Mouse (Mus musculus) thymus, postnatal 10 days (tissue): ENCODE data around the gene Nebl.

Experiments used
- DNase-seq, 2 experiments: peaks; one replicate each; pipeline ENCODE4 v3.0.0; 2021; ENCODE audit warnings: low spot score in 2 of 2

Gene Nebl

DNA sequence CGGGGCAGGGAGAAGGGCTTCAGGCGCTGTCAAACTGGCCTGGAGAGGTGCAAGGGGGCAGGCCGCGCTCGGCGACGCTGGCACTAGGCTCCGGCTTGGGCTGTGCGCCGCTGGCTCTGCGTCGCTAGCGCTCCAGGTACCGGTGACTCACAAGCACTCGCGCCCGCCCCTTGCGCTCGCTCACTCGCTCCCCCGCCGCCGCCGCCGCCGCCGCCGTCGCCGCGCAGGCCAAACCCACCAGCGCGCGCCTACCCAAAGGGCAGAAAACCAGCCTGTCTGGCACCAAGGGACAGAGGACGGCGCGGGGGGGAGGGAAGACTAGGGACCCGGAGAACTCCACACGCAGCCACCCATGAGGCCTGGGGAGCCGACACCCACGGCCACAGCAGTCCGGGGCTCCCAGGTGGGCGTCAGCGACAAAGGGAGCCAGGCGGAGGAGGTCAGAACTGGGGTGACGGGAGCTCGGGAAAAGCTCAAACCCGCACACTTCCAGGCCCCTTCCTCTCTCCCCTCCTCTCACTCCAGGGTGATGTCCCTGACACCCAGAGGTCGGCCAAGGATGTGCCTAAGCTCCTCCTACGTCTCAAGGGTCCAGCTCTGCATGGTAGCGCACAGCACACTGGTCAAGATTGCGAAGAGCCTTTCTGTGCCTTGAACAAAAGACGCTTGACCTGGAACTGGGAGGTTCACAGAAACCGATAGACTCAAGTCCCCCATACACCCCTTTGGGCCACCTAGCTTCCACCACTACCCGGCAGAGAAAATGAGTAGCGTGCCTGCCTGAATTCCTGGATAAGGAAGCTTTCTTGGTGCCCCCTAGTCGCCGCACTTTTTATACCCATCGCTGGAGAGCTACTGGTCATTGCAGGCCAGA, at the start of gene Nebl:
TSS of gene Nebl (minus strand) at position 508 of the 874 bp plus-strand sequence.
- DNase-seq, result peak; percentile 32 to 49

DNA sequence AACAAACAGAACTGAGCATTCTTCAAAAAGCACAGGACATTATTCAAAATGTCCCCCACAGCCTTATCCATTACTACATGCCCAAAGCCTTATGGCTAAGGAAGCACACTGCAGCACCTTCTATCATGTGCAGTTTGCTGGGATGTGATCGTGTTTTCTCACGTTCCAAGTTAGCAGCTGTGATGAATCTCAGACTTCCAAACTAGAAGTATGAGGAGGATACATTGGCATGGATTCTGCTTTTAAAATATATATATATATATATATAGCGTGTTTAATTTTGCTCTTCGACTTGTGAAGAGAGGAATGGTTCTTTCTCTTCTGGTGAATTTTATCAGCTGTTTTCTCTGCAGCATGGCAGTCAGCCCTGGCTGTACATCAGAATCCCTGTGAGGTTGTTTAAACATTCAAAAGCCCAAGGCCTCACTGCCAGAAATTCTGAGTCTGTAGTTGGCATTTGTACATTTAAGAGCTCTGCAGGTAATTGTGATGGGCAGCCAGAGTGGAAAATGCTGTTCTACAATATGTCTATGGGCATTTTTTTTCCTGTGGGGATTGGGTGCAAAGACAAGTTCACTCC, 39.1 kb upstream of the Nebl start:
- no peak for DNase-seq

DNA sequence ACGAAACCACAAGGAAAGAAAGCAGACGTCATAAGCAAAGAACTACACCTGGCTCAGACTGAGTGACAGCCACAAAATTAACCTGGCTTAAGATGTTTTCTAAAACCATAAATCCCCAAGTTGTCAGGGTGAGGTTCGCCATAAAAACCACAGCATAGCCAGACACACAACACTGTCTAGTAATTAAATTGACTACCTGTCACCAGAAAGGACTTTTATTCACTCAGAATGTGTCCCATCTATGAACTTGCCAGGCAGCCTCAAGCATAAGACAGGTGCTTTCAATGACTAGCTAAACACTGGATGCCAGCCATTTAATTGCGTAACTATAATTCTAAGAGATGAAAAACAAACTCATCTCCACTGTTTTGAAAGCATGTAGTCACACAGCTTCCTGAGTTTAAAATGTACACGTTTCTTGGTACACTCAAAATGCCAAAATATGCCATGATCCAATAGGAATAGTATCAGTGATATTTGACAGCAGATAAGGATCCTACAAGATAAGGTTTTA, 38.0 kb upstream of the Nebl start:
- DNase-seq, result no peak

DNA sequence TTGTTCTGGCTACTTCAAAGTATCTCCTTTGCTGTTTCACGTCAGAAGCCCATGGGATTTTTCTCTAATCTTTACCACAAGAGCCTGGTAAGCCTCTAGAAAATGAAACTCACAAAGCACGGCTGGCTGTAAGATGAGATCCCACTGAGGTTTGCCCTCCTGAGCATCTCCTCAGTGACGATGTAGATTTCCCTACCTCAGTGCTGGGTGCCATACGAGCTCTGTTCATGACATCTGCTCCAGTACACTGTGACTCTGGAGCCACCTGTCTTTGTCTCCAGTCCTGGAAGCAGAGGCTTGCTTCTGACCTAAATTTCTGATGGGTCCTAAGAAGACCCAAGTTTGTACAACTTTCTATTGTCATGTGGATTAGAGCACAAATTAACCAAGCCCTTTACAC, 25.0 kb upstream of the Nebl start:
- no peak for DNase-seq

DNA sequence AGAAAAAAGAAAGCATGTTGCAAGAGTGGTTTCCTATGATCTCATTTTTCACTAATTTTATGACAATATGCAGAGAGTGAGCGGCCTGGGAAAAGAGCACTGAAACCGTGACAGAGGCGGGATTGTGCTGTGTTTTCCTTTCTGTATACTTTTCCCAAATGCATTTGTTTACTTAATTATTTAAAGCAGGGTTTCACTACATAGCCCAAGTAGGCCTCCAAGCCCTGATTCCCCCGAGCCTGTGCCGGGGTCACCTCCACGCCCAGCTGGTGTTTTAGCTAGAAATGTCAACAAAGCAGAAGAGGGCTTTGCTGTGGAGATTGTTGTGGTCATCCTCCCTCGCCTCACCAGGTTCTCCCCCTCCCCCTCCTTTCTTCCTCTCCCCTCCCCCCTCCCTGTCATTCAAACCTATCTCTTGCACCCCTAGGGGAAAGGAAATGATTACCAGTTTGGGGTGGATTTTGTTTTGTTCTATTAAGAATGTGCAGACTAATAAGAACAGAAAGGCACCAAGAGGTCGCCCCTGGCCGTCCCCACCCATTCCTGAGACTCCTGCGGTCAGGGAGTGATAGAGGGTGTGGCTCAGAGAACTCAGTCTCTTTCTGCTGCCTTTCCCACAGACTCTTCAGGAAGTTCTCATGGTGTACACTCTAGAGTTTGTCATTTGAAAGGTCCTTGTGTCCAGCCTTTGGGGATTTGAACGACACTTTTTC, 10.9 kb upstream of the Nebl start:
- no peak for DNase-seq

DNA sequence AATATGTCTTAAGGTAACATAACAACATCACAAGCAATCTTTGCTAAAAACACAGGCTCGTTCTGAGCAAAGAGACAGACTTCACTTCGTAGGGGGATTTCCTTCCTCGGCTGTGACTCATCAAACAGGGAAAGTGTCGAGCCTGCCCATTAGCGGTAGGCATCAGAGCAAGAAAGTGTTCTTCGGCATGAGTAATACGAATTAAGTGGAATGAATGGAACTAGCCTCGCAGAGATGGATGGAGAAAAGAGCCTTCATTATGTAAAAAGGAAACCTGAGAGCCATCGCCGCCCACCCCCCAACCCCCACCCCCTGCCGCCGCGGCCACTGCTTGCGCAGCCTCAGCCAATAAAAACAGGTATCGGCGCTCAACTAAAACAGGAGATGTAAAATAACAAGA, 10.3 kb upstream of the Nebl start:
- DNase-seq, result no peak

DNA sequence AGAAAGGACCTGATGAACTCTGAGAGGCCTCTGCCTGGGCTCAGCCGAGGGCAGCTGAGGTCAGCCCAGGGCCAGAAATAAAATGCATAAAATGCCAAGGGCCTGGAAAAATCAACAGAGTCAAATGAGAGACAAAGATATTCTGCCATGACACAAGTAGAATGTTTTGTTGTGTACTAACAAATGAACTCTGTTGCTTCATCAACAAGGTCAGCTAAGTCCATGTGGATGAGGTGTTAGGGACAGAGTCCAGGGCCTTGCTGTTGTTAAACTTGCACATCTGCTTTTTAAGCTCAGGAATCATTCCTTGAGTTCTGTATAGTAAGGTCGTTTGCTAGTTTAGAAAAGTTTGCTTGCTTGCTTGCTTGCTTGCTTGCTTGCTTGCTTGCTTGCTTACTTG, 9.2 kb upstream of the Nebl start:
- DNase-seq, result no peak

DNA sequence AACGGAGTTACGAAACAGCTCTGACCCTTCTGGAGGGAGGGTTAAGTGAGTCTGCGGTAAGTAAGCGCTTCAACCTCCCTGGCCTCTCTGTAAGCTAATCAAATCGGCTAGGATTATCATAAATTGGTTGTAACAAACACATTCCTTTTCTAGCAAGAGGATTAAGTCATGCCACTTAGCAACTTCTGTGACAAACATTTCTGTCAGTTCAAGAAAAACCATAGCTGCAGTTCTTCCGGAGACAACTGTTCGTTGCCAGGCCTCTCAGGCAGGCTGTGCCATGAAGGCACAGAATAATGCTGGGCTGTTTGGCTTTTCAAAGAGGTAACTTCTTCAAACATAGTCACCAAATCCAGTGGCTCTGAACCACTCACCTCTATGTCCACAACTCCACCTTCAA, 946 bp upstream of the Nebl start:
- DNase-seq, result no peak

DNA sequence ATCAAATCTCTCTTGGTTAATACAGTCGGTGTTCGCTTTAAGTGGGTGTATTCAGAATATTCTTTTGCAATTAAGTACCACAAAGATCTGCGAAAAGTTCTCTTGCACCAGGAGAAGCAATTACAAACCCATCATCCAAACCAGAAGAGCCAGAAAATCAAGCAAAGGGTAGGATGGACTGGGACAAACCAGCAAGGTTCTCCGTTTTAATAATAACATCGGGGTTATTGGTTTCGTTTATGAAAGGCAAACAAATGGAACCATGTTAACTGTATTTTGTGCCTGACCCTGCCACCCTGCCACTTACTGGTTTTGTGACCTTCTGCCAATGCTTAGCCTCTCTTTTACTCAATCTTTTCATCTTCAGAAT, 552 bp upstream of the Nebl start:
- DNase-seq, result no peak

DNA sequence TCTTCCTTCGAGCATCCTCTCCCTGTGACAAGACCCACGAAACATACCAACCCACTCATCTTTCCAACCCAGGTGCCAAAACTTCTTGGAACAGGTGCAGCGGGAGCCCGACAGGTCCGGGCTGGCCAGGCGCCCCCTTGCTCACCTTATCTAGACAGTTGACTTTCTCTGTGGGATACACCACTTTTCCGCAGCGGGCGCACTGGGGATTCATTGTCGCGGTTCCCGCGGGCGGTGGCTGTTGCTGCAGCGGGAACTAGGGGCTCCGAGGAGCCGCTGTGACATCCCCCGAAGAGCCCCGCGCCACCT, 662 bp downstream of the Nebl start:
- DNase-seq, result no peak

DNA sequence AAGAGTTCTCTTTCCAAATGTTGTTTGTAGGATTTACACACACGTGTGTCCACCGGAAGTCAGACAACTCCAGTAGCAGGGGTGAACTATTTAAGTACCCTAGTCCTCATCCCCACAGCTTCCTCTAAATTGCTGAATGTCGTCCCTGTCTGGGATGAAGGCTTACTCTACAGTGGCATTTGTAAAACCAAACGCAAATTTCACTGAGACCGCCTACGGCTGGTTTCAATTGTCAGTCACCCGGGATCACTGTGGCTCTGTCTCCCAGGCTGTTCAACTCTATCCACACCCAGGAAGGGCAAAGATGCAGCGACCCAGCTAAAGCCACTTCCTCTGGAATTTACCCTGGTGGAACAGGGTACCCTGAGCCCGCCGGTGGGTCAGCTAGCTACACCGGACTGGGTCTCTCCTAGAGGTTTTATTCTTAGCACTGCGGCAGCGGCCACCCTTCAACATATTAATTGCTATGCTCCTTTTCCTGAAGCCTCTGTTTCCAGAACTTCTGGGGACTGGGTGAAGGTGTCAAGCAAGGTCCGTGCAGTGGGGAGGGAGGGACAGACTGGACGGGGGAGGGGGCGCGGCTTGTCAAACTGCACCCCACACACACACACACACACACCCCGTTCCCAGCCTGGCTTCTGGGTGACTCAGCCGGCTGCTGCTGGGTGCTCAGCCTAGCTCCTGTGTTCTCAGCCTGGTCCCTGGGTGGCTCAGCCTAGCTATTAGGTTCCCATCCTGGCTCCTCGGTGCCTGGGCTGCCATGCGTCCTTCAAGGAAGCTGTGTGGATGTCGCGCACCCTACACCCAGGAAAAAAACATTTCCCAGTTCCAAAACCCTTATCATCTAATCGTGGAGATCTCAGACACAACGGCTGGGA, 1.3 kb downstream of the Nebl start:
- DNase-seq, result no peak

DNA sequence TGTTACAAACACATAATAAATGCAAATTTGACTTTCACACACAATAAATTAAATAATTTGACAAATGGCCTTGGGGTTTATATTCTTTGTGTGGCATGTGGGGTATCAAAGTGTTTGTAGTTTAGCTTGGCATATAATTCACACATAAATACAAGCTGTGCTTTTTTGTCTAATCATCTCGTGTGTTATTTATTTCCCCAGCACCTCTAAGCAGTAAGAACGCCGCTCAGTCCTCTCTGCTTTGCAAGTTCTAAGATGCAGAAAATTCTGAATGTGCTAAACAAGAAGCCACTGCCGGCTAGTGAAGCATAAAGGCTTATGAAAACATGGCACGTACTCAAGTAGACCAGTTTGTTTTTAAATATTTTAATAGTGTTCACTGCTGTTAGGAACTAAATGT, 6.9 kb downstream of the Nebl start:
- no peak for DNase-seq

DNA sequence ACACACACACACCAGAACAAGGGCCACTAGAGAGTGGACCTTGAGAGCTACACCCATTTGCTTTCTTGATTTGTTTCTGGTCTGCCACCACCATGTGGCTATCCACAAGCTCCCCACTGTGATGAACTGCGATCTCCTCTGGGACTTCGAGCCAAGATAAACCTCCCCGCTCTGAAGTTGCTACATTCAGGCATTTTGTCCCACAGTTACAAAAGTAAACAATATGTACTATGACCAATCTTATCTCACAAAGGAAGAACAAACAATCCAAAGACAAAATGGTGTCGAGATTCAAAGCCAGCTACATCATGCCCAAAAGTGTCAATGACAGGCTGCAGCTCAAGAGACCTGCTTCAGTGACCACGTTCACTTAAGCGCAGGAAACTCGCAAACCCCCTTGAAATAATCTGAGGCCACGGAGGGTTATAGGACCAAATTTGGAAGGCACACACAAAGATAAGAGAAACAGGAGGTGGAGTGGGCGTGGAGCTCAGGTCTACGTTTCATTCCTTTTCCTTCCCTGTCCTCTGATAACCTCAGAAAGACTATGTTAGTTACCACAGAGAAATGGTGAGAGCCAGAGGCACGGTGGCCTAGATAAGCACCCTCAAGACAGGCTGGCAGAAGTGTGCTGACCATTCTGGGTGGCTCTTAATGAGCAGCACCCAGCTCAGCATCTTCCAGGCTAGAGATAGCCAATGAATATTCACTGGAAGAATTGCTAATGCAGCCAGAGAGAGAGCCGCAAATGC, 7.8 kb downstream of the Nebl start:
- DNase-seq, result no peak

DNA sequence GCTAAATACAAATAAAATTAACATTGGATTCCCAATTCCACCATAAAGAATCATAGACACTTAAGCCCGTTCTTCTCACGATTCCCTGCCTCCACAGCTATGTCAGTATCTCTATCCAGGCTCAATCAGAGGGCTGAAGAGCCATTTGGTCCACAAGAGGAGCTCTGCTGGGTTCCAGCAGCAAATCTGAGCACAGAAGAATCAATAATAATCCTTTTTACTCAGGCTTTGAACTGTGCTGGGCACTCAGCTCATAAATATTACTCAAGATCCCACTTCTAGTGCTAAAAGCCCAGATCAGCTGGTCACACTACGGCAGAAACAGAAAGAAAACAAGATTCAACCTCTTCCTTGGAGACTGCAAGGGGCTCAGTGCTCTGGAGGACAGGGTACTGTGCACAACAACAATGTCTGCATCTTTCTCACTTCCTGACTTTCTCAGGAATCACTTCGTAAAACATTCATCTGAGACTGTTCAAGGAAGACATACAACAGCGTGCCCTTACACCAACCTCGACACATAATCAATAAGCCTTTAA, 10.0 kb downstream of the Nebl start:
- no peak for DNase-seq

DNA sequence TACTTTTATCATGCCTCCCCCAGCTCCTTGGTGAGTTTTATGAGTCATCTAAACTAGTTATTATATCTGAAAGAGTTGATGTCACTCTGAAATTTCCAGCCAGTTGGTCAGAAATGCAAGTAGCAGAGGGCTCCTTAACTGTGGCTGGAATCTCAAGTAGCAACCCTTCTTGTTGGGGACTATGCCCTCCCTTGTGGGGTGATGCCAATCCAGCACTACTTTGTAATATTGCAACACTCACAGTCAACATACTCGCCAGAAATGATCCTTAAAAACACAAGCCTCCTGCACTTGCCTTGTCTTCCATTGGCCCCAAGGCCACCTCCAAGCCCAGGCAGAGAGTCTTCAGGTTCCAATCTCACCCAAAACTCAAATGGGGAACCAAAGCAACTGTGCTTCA, 13.0 kb downstream of the Nebl start:
- no peak for DNase-seq

DNA sequence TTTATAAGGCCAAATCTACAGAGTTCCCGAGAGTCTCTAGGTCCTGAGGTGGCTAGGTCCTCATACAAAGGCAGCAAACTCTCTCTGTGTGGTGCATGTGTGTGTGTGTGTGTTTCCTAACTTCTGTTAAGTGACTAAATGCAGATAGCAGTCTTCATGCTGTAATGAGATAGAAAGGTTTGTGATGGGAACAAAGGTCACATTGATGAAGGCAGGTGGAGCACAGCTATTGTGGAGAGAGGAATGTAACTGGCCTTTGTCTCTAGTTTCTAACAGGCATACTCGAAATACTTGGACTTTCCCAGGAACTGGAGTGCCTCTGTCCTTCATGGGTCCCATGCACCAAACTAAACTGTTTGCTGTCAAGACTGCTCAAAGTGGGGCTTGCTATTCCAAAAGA, 14.1 kb downstream of the Nebl start:
- no peak for DNase-seq

DNA sequence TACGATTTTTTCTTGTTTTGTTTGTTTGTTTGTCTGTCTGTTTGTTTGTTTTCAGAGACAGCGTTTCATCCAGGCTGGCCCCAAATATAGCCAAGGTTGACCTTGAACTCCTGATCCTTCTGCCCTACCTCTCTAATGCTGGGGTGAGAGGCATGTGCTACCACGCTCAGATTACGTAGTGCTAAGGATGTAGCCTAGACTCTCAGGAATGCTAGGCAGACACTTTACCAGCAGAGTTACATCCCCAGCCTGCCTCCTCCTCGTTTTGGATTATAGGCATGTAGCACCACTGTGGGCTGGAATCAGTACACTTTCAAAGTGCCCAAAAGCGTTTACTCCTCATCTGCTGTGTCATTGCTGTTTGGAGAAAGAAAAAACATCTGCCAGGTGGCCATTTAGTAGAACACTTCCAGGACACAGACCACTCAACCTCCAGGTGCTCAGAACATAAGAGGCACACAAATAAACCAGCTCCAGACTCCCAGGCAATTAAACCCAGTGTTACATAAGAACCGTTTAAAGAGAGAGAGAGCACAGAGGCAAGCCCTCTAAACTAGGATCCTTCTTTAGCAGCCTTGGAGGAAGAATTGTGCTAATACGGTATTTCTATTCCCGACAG, 16.0 kb downstream of the Nebl start:
- no peak for DNase-seq

DNA sequence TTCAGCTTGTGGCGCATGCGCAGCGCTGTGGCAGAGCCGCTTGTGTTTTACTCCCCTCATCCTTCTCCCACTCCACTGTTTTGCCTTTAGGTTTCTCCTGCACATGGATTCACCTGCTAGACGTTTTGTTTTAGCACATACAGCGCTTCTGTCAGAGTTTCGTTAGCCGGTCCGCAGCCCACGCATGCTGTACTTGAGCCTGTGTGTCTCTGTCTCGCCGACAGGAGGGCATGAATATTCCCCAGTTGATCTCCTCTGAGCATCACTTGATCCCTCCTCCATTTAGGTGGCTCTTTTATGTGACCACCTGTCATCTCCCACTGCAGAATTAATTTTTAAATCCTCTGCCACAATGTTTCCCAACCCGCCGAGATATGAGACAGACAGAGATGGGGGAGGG, 16.6 kb downstream of the Nebl start:
- DNase-seq, result no peak

DNA sequence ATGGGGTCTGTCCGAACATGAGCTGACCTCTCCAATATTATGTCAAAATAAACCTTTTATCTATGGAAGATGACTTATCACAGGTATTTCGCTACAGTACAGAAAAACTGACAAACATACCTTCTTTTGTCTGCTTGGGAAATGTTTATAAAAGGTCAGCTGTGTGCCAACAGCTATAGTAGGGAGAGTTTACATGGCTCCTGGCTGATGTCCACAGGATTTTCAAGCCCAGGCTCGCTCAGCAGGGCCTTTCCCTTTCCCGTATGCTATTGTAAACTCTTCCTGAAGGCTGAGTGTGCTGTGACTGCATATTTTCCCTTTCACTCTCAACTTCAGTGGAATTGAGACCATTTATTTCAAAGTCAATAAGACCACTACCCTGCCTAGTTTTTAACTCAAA, 17.1 kb downstream of the Nebl start:
- no peak for DNase-seq

DNA sequence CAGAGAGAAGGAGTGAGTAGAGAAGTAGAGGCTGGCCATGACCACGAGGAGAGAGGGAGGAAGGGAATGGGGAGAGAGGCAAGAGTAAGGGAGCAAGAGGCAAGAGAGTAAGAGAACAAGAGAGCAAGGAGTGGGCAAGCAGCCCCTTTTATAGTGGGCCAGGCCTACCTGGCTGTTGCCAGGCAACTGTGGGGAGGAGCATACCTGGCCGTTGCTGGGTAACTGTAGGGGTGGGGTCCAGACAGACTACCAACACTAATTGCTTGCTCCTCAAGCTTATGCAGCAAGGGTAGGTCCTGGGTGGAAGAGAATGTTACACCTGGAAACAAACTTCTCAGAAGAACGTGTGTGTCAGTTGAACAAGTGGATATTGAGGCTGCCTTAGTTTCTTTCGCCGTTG, 20.0 kb downstream of the Nebl start:
- no peak for DNase-seq

DNA sequence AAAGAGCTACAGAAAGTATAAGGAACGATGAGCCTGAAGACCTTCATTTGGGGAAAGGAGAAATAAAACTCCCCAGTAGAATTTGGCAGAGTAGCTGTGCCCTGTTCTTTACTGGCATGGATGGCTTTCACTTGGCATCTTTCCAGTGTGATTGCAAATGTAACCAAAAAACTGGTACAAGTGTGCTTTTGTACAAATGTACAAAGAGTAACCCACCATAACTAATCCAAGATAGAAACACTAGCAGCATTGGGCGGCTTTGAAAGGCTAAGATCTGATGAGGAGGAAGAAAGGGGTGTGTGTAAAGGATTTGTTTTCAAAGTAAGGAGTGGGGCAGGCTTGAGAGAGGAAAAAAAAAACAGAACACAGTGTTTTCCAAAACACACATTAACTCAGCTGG, 21.2 kb downstream of the Nebl start:
- no peak for DNase-seq
